ENCODE assay signal across 9 mouse cellular contexts in the genomic region with DNA sequence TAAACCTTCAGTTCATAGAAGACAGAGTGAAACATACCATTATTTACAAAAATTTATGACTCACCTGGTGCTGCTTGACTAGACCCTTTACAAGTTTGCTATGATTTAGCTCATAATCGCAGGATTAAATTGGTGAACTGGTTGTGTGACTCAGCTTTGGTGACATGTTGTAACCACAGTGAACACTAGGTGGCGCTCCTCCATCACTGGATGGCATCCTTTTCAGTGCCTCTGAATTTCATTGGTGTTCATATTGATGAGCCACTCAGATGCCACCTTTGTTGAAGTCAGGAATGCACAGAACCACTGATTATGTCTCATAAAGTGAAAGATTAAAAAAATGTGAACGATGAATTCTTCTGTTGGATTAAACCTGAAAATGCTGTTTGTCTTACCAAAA. TPM values are rescaled to one million over a fixed set of nuclear protein-coding genes. Genes with fewer than 3 reads are reported as not detected.
DNase-seq lines count a peak whose midpoint lies in the region; ATAC-seq and TF ChIP-seq lines count a peak whose summit lies in the region.
"Had no signal": no experiment of that assay in that cellular context is flagged by ENCODE, and none has a peak within 500 bp of the region (broad histone marks: within the 10 kb centered on the region; RNA-seq: fewer than 3 reads in every experiment).

No protein-coding gene starts in this region.

- intact Hi-C loops in heart, postnatal 25 days (cut with DNase I), result loop anchor here (1.0 to 10.0 kb wide), 3 partner anchors 588 to 998 kb away; no protein-coding TSS in a partner anchor
- intact Hi-C loops in heart, postnatal 14 days (cut with DNase I), result loop anchor here (2.0 kb wide), 2 partner anchors 588 to 804 kb away; no protein-coding TSS in a partner anchor
- intact Hi-C loops in left cerebral cortex, adult 2 months (cut with DNase I), result loop anchor here (1.0 to 10.0 kb wide), 6 partner anchors 121 to 1008 kb away; partner anchors contain the start of gene Tiprl

- TF ChIP-seq CTCF in left cerebral cortex, adult 2 months (IDR thresholded peaks at IDR 0.05), result peak; percentile 89

- H3K27ac ChIP-seq in embryonic facial prominence, embryonic 10.5 days (replicated peaks), result no peak overlapping the region
- no peak overlapping the region for H3K27ac ChIP-seq in left cerebral cortex, adult 2 months
- no peak overlapping the region for H3K27ac ChIP-seq in midbrain, embryonic 12.5 days (replicated peaks)

- 33% methylated on average over 3 of the region's 3 CpGs for WGBS in embryonic facial prominence, embryonic 10.5 days
- WGBS in midbrain, embryonic 12.5 days, result 35% methylated on average over 3 of the region's 3 CpGs

- H3K4me2 ChIP-seq in midbrain, embryonic 12.5 days (replicated peaks), result no peak overlapping the region

- peak; percentile 47 for DNase-seq in heart, adult 8-10 months (ENCODE audit: low spot score)
- DNase-seq in heart, postnatal 25 days (ENCODE audit: low spot score), result no peak
- DNase-seq in adrenal gland, postnatal 25 days, result peak; percentile 73
- peak; percentile 78 for DNase-seq in embryonic facial prominence, embryonic 10.5 days (ENCODE audit: low spot score)
- DNase-seq in heart, postnatal 14 days, result peak; percentile 73 to 84
- peak; percentile 77 to 85 for DNase-seq in left cerebral cortex, adult 2 months (ENCODE audit: extremely low spot score in 1 of 2, low spot score in 2 of 2)
- peak; percentile 18 to 70 for DNase-seq in spleen, adult 18-20 months

- no peak overlapping the region for H3K4me3 ChIP-seq in embryonic facial prominence, embryonic 10.5 days
- no peak overlapping the region for H3K4me3 ChIP-seq in left cerebral cortex, adult 2 months
- H3K4me3 ChIP-seq in midbrain, embryonic 12.5 days, result no peak overlapping the region
- H3K4me3 ChIP-seq: myocyte had no signal

- no peaks in the 10 kb centered on the region for H3K27me3 ChIP-seq in embryonic facial prominence, embryonic 10.5 days (replicated peaks; ENCODE audit: low read depth, poor library complexity, severe bottlenecking)
- no peaks in the 10 kb centered on the region for H3K27me3 ChIP-seq in midbrain, embryonic 12.5 days

- no peaks in the 10 kb centered on the region for H3K4me1 ChIP-seq in embryonic facial prominence, embryonic 10.5 days
- no peaks in the 10 kb centered on the region for H3K4me1 ChIP-seq in midbrain, embryonic 12.5 days

- H3K36me3 ChIP-seq in embryonic facial prominence, embryonic 10.5 days (replicated peaks), result peaks cover 33% of the 10 kb centered on the region
- H3K36me3 ChIP-seq in midbrain, embryonic 12.5 days, result 0 out of 2 replicates have a peak, but pooled peaks cover 10% of the 10 kb centered on the region

- H3K9ac ChIP-seq in midbrain, embryonic 12.5 days (replicated peaks), result no peak overlapping the region

- no peaks in the 10 kb centered on the region for H3K9me3 ChIP-seq in embryonic facial prominence, embryonic 10.5 days
- H3K9me3 ChIP-seq in midbrain, embryonic 12.5 days, result no peaks in the 10 kb centered on the region

- ATAC-seq in midbrain, embryonic 12.5 days (ENCODE audit: low FRiP score, low read depth), result peak; percentile 63; the same call in 1 of the 2 replicates

RNA-seq across cellular contexts. Expression of gene Blzf1, which starts 9.4 kb away (rescaled TPM):
- total RNA-seq in heart, adult 8-10 months (2022), result 10 to 100 TPM; 21.3 to 22.2 (median 21.8) TPM
- total RNA-seq in heart, postnatal 25 days (2021), result 10 to 100 TPM; 23.6 to 24.6 TPM
- 27.5 and 30.0 TPM in 2 replicates for total RNA-seq in adrenal gland, postnatal 25 days (2021)
- polyA plus RNA-seq in embryonic facial prominence, embryonic 10.5 days (2016; fragmentation: Nextera tagmentation; extraction: Ambion mirVana), result 25.1 and 26.6 TPM in 2 replicates
- total RNA-seq in heart, postnatal 14 days (2021), result 10 to 100 TPM; 23.0 to 27.3 TPM
- 10 to 100 TPM; 22.0 to 24.1 TPM for total RNA-seq in left cerebral cortex, adult 2 months (2021)
- polyA plus RNA-seq in midbrain, embryonic 12.5 days (2016; fragmentation: Nextera tagmentation; extraction: Ambion mirVana), result 26.5 and 28.9 TPM in 2 replicates

RNA-seq across cellular contexts. Expression of gene Nme7, which starts 12.8 kb away (rescaled TPM):
- total RNA-seq in heart, adult 8-10 months (2022), result 1 to 10 TPM; 4.0 to 5.4 (median 4.7) TPM
- 1 to 10 TPM; 4.0 TPM for total RNA-seq in heart, postnatal 25 days (2021)
- 18.3 and 20.1 TPM in 2 replicates for total RNA-seq in adrenal gland, postnatal 25 days (2021)
- 40.6 and 46.1 TPM in 2 replicates for polyA plus RNA-seq in embryonic facial prominence, embryonic 10.5 days (2016; fragmentation: Nextera tagmentation; extraction: Ambion mirVana)
- 1 to 10 TPM; 4.0 to 4.8 TPM for total RNA-seq in heart, postnatal 14 days (2021)
- 10 to 100 TPM; 22.7 to 24.9 TPM for total RNA-seq in left cerebral cortex, adult 2 months (2021)
- 27.8 and 30.5 TPM in 2 replicates for polyA plus RNA-seq in midbrain, embryonic 12.5 days (2016; fragmentation: Nextera tagmentation; extraction: Ambion mirVana)

RNA-seq across cellular contexts. Expression of gene Ccdc181, which starts 41.3 kb away (rescaled TPM):
- 10 to 100 TPM in 1 of 4 experiments, 1 to 10 TPM in 3; 9.0 to 10.0 (median 10.0) TPM for total RNA-seq in heart, adult 8-10 months (2022)
- total RNA-seq in heart, postnatal 25 days (2021), result 1 to 10 TPM; 6.3 to 7.2 TPM
- total RNA-seq in adrenal gland, postnatal 25 days (2021), result 9.3 and 14.2 TPM in 2 replicates
- 8.3 and 8.5 TPM in 2 replicates for polyA plus RNA-seq in embryonic facial prominence, embryonic 10.5 days (2016; fragmentation: Nextera tagmentation; extraction: Ambion mirVana)
- 1 to 10 TPM; 5.9 to 7.4 TPM for total RNA-seq in heart, postnatal 14 days (2021)
- total RNA-seq in left cerebral cortex, adult 2 months (2021), result 10 to 100 TPM; 21.7 to 23.9 TPM
- polyA plus RNA-seq in midbrain, embryonic 12.5 days (2016; fragmentation: Nextera tagmentation; extraction: Ambion mirVana), result 16.8 and 18.4 TPM in 2 replicates
